ENCODE assay signal across 32 mouse cellular contexts in the genomic region with DNA sequence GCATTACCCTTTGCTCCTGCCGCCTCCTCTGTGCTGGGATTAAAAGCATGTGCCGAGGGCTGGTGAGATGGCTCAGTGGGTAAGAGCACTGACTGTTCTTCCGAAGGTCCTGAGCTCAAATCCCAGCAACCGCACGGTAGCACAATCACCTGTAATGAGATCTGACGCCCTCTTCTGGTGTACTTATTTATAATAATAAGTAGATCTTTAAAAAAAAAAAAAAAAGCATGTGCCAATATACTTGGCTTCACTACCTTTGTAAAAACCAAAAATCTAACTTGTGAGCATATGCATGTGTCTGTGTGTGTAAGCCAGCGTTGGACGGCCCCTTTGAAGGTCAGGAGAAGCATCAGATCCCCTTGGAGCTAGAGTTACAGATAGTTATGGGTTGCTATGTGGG. TPM values are rescaled to one million over a fixed set of nuclear protein-coding genes. Genes with fewer than 3 reads are reported as not detected.
"Had no signal": no experiment of that assay in that cellular context is flagged by ENCODE, and none has a peak within 500 bp of the region (broad histone marks: within the 10 kb centered on the region; RNA-seq: fewer than 3 reads in every experiment).

No protein-coding gene starts in this region.

- H3K27ac ChIP-seq: embryonic facial prominence, embryonic 10.5 days; embryonic facial prominence, embryonic 12.5 days; embryonic facial prominence, embryonic 13.5 days; embryonic facial prominence, embryonic 15.5 days; forebrain, embryonic 10.5 days; forebrain, embryonic 12.5 days; forebrain, embryonic 13.5 days; forebrain, embryonic 15.5 days; gastrocnemius, adult 2 months; heart, adult 2 months had no signal

- H3K4me2 ChIP-seq: embryonic facial prominence, embryonic 12.5 days; embryonic facial prominence, embryonic 13.5 days; embryonic facial prominence, embryonic 15.5 days; forebrain, embryonic 12.5 days; forebrain, embryonic 13.5 days; forebrain, embryonic 15.5 days had no signal

- ATAC-seq: forebrain, embryonic 13.5 days; forebrain, embryonic 14.5 days; forebrain, embryonic 15.5 days; forebrain, embryonic 16.5 days; forebrain, postnatal 0 days had no signal

- DNase-seq: cerebellum, adult 9-11 months; cerebellum, postnatal 10 days; cerebellum, postnatal 14 days; cerebellum, postnatal 25 days; cerebellum, postnatal 36 days; embryo, embryonic 11 days; forebrain, postnatal 0 days; gastrocnemius, adult 2 months; gastrocnemius, postnatal 10 days; gastrocnemius, postnatal 14 days; gastrocnemius, postnatal 25 days; gastrocnemius, postnatal 36 days; heart, adult 11 months; heart, adult 18-20 months; heart, adult 2 months had no signal

- H3K4me1 ChIP-seq: embryonic facial prominence, embryonic 12.5 days; embryonic facial prominence, embryonic 13.5 days; embryonic facial prominence, embryonic 15.5 days; forebrain, embryonic 15.5 days had no signal

- H3K4me3 ChIP-seq: embryonic facial prominence, embryonic 10.5 days; embryonic facial prominence, embryonic 12.5 days; embryonic facial prominence, embryonic 13.5 days; embryonic facial prominence, embryonic 15.5 days; erythroblast, embryonic 14.5 days; forebrain, embryonic 10.5 days; forebrain, embryonic 12.5 days; forebrain, embryonic 13.5 days; forebrain, embryonic 15.5 days; gastrocnemius, adult 2 months; heart, adult 2 months had no signal

- H3K27me3 ChIP-seq: embryonic facial prominence, embryonic 15.5 days; forebrain, embryonic 15.5 days had no signal

- H3K9ac ChIP-seq: embryonic facial prominence, embryonic 12.5 days; embryonic facial prominence, embryonic 13.5 days; embryonic facial prominence, embryonic 15.5 days; forebrain, embryonic 12.5 days; forebrain, embryonic 13.5 days; forebrain, embryonic 15.5 days; forebrain, postnatal 0 days had no signal

- H3K9me3 ChIP-seq: embryonic facial prominence, embryonic 10.5 days; embryonic facial prominence, embryonic 12.5 days; embryonic facial prominence, embryonic 13.5 days; embryonic facial prominence, embryonic 15.5 days; forebrain, embryonic 10.5 days; forebrain, embryonic 12.5 days; forebrain, embryonic 13.5 days; forebrain, embryonic 15.5 days had no signal

- H3K36me3 ChIP-seq: embryonic facial prominence, embryonic 10.5 days; embryonic facial prominence, embryonic 12.5 days; embryonic facial prominence, embryonic 13.5 days; embryonic facial prominence, embryonic 15.5 days; forebrain, embryonic 10.5 days; forebrain, embryonic 12.5 days; forebrain, embryonic 15.5 days had no signal

RNA-seq across cellular contexts. Expression of a gene that starts 9.7 kb away (rescaled TPM):
- total RNA-seq: common myeloid progenitor, adult 5-6 weeks; granulocyte monocyte progenitor cell, adult 5-6 weeks had no signal
- polyA plus RNA-seq: embryonic facial prominence, embryonic 10.5 days; embryonic facial prominence, embryonic 11.5 days; embryonic facial prominence, embryonic 12.5 days; embryonic facial prominence, embryonic 13.5 days; embryonic facial prominence, embryonic 14.5 days; embryonic facial prominence, embryonic 15.5 days; erythroblast, embryonic 14.5 days; forebrain, embryonic 10.5 days; forebrain, embryonic 11.5 days; forebrain, embryonic 12.5 days; forebrain, embryonic 13.5 days; forebrain, embryonic 14.5 days; forebrain, embryonic 15.5 days; forebrain, embryonic 16.5 days had no signal

RNA-seq across cellular contexts. Expression of a gene that starts 22.4 kb away (rescaled TPM):
- total RNA-seq: common myeloid progenitor, adult 5-6 weeks; granulocyte monocyte progenitor cell, adult 5-6 weeks had no signal
- polyA plus RNA-seq: erythroblast, embryonic 14.5 days had no signal

RNA-seq across cellular contexts. Expression of a gene that starts 28.0 kb away (rescaled TPM):
- total RNA-seq: common myeloid progenitor, adult 5-6 weeks; gastrocnemius, adult 18-20 months; gastrocnemius, postnatal 36 days; granulocyte monocyte progenitor cell, adult 5-6 weeks had no signal
- polyA plus RNA-seq: erythroblast, embryonic 14.5 days had no signal
